Mouse (Mus musculus) stomach, postnatal 0 days (tissue): Measurements from ENCODE around the gene Hnrnph3.

Source experiments
- CTCF ChIP-seq: IDR thresholded peaks from 2 replicates; pipeline ENCODE4 v1.5.1; 2016; ENCODE audit warnings: antibody characterized with exemption, low read depth, mild to moderate bottlenecking, moderate library complexity
- EP300 ChIP-seq: optimal IDR thresholded peaks from 2 replicates; pipeline ENCODE3; 2016; ENCODE audit warnings: antibody characterized with exemption

GRCm38 (mm10) chr10:63026156-63026794 lies 2.3 kb upstream of the Hnrnph3 start:
- TF ChIP-seq EP300 (no peak), CTCF (no peak)
